Mouse (Mus musculus) E14TG2a.4 (cell line): Measurements from ENCODE around the gene Uhmk1.

Experiments
- H3K27me3 ChIP-seq: 2 replicates; pipeline ENCODE4 v1.6.1; 2014; ENCODE audit warnings: low read length, control low read depth; ENCODE audit not compliant: insufficient read depth
- H3K36me3 ChIP-seq: 2 replicates; pipeline ENCODE4 v1.6.1; 2014; ENCODE audit warnings: low read length, control low read depth; ENCODE audit not compliant: insufficient read depth
- H3K4me1 ChIP-seq: replicated peaks from 2 replicates; pipeline ENCODE4 v1.6.1; 2014; ENCODE audit warnings: low read depth, low read length, control low read depth
- H3K4me3 ChIP-seq: replicated peaks from 2 replicates; pipeline ENCODE4 v1.5.1; 2014; ENCODE audit warnings: mild to moderate bottlenecking, low read length
- H3K9me3 ChIP-seq: 2 replicates; pipeline ENCODE4 v1.6.1; 2014; ENCODE audit warnings: low read length, control low read depth
- CTCF ChIP-seq: conservative IDR thresholded peaks from 2 replicates; pipeline ENCODE4 v1.5.1; 2014; ENCODE audit warnings: low read length
- NANOG ChIP-seq: IDR thresholded peaks from 2 replicates; pipeline ENCODE4 v1.6.1; 2014; ENCODE audit warnings: borderline replicate concordance, low read length, mixed read lengths
- POU5F1 ChIP-seq: IDR thresholded peaks from 2 replicates; pipeline ENCODE4 v1.6.1; 2014; ENCODE audit warnings: low read length, borderline replicate concordance

Uhmk1 gene

GRCm38 (mm10) chr1:170188601-170189000 is 26.6 kb downstream of the Uhmk1 start:
- TF ChIP-seq NANOG: no peak
- no peak for TF ChIP-seq CTCF
- TF ChIP-seq POU5F1: no peak
- Histone ChIP-seq H3K9me3 (no peaks in the 10 kb centered on the region), H3K4me3 (no peak overlapping the region), H3K4me1 (peaks cover 14% of the 10 kb centered on the region), H3K27me3 (no peaks in the 10 kb centered on the region), H3K36me3 (peaks cover 11% of the 10 kb centered on the region)

- Histone ChIP-seq H3K36me3 (no peaks in the 10 kb centered on the region), H3K9me3 (no peaks in the 10 kb centered on the region), H3K4me1 (peaks cover 10% of the 10 kb centered on the region), H3K27me3 (no peaks in the 10 kb centered on the region), H3K4me3 (no peak overlapping the region)
- TF ChIP-seq NANOG (no peak), POU5F1 (no peak), CTCF (no peak)
Observed at GRCm38 (mm10) chr1:170186531-170186930, 28.7 kb downstream of the Uhmk1 start.

GRCm38 (mm10) chr1:170185137-170185536 is 30.1 kb downstream of the Uhmk1 start:
- no peaks in the 10 kb centered on the region for H3K9me3 ChIP-seq
- TF ChIP-seq CTCF: no peak
- no peak for TF ChIP-seq POU5F1
- no peak for TF ChIP-seq NANOG
- no peaks in the 10 kb centered on the region for H3K36me3 ChIP-seq
- no peak overlapping the region for H3K4me3 ChIP-seq
- no peaks in the 10 kb centered on the region for H3K27me3 ChIP-seq
- peaks cover 6% of the 10 kb centered on the region for H3K4me1 ChIP-seq

GRCm38 (mm10) chr1:170182706-170183105 is 32.5 kb downstream of the Uhmk1 start:
- H3K27me3 ChIP-seq: no peaks in the 10 kb centered on the region
- H3K9me3 ChIP-seq: no peaks in the 10 kb centered on the region
- H3K4me3 ChIP-seq: no peak overlapping the region
- H3K36me3 ChIP-seq: no peaks in the 10 kb centered on the region
- TF ChIP-seq NANOG: no peak
- no peaks in the 10 kb centered on the region for H3K4me1 ChIP-seq

- Histone ChIP-seq H3K9me3 (no peaks in the 10 kb centered on the region), H3K4me3 (no peak overlapping the region), H3K27me3 (no peaks in the 10 kb centered on the region), H3K4me1 (peaks cover 7% of the 10 kb centered on the region), H3K36me3 (no peaks in the 10 kb centered on the region)
- TF ChIP-seq CTCF: no peak
- TF ChIP-seq POU5F1: no peak
- TF ChIP-seq NANOG: no peak
Observed at GRCm38 (mm10) chr1:170176661-170177239, 38.4 kb downstream of the Uhmk1 start.

- no peak overlapping the region for H3K4me3 ChIP-seq
- no peaks in the 10 kb centered on the region for H3K36me3 ChIP-seq
- peaks cover 7% of the 10 kb centered on the region for H3K4me1 ChIP-seq
- no peaks in the 10 kb centered on the region for H3K27me3 ChIP-seq
- no peak for TF ChIP-seq POU5F1
- TF ChIP-seq CTCF: no peak
- no peak for TF ChIP-seq NANOG
- H3K9me3 ChIP-seq: no peaks in the 10 kb centered on the region
Observed at GRCm38 (mm10) chr1:170175848-170176247, 39.3 kb downstream of the Uhmk1 start.

- H3K27me3 ChIP-seq: no peaks in the 10 kb centered on the region
- peaks cover 10% of the 10 kb centered on the region for H3K4me1 ChIP-seq
- no peaks in the 10 kb centered on the region for H3K9me3 ChIP-seq
- TF ChIP-seq POU5F1: no peak
- TF ChIP-seq NANOG: no peak
- no peak for TF ChIP-seq CTCF
- no peaks in the 10 kb centered on the region for H3K36me3 ChIP-seq
- peak within 1 kb of the TSS; percentile 87 for H3K4me3 ChIP-seq
Observed at GRCm38 (mm10) chr1:170174814-170175332, 40.3 kb downstream of the Uhmk1 start, which contains the start of gene Uap1. Gene Uap1, minus strand, starts transcription at chr1:170174957.

- Histone ChIP-seq H3K4me1 (peaks cover 13% of the 10 kb centered on the region), H3K27me3 (no peaks in the 10 kb centered on the region), H3K4me3 (peak overlapping the region; percentile 87), H3K36me3 (no peaks in the 10 kb centered on the region), H3K9me3 (no peaks in the 10 kb centered on the region)
- TF ChIP-seq NANOG (no peak), POU5F1 (no peak), CTCF (no peak)
Observed at GRCm38 (mm10) chr1:170173991-170174813, 41.0 kb downstream of the Uhmk1 start.
